Mouse (Mus musculus): Measurements from ENCODE around the gene Dnajc16.

- TF ChIP-seq CTCF (IDR thresholded peaks at IDR 0.05) (no peak), EP300 (IDR thresholded peaks at IDR 0.05) (no peak)
Observed at GRCm38 (mm10) chr4:141819316-141819715, 28.6 kb upstream of the Dnajc16 start.
